Comparison of ENCODE assay signal across 7 mouse cellular contexts in genomic region chr4:154527506-154527905, GRCm38 (mm10).
DNase-seq lines count a peak whose midpoint lies in the region; ATAC-seq and TF ChIP-seq lines count a peak whose summit lies in the region.

No protein-coding gene starts in this region.

- no peak overlapping the region for H3K4me3 ChIP-seq in limb, embryonic 14.5 days (replicated peaks; ENCODE audit: low read length)

- WGBS in limb, embryonic 14.5 days, result 35% methylated on average over 9 of the region's 9 CpGs

- DNase-seq in urinary bladder, postnatal 25 days (ENCODE audit: low spot score), result peak; percentile 39
- no peak for DNase-seq in urinary bladder, adult 2 months (ENCODE audit: low spot score)
- DNase-seq in heart, adult 9 months (ENCODE audit: low spot score in 2 of 2), result peak; percentile 49 to 72
- DNase-seq in limb, embryonic 14.5 days (ENCODE audit: low spot score), result peak; percentile 54
- DNase-seq in left cerebral cortex, adult 9 months (ENCODE audit: low spot score in 2 of 2), result no peak

- H3K4me2 ChIP-seq in limb, embryonic 14.5 days (replicated peaks; ENCODE audit: low read depth, low read length, severe bottlenecking), result no peak overlapping the region

- no peak for ATAC-seq in limb, embryonic 14.5 days (ENCODE audit: low FRiP score, low read depth)
- no peak for ATAC-seq in erythroid progenitor cell, adult 5-6 weeks (replicated peaks; ENCODE audit: low FRiP score, poor library complexity, severe bottlenecking)
- ATAC-seq in megakaryocyte, adult 5-6 weeks (ENCODE audit: poor library complexity, severe bottlenecking), result no peak

- no peak for TF ChIP-seq POLR2A in limb, embryonic 14.5 days (IDR thresholded peaks at IDR 0.05; ENCODE audit: borderline replicate concordance, extremely low read depth, insufficient read depth, insufficient read length)

- no peaks in the 10 kb centered on the region for H3K36me3 ChIP-seq in limb, embryonic 14.5 days (ENCODE audit: control insufficient read depth, insufficient read depth, low read length)

- no peaks in the 10 kb centered on the region for H3K9me3 ChIP-seq in limb, embryonic 14.5 days (ENCODE audit: control insufficient read depth, low read length)

- H3K9ac ChIP-seq in limb, embryonic 14.5 days (ENCODE audit: low read depth, low read length, severe bottlenecking), result no peak overlapping the region

- no peak overlapping the region for H3K27ac ChIP-seq in limb, embryonic 14.5 days (replicated peaks; ENCODE audit: low read depth, low read length)

- no peaks in the 10 kb centered on the region for H3K27me3 ChIP-seq in limb, embryonic 14.5 days (ENCODE audit: control insufficient read depth, insufficient read depth, low read length)

- H3K4me1 ChIP-seq in limb, embryonic 14.5 days (ENCODE audit: control insufficient read depth, insufficient read depth, low read length), result peaks cover 46% of the 10 kb centered on the region

Comparison
In these comparisons a context has a peak if more than half of its experiments do, and no peak if none do; other contexts are left out.
1. DNase-seq: peak in urinary bladder, postnatal 25 days (single experiment), heart, adult 9 months (2 of 2) and limb, embryonic 14.5 days (single experiment); none in urinary bladder, adult 2 months (single experiment) and left cerebral cortex, adult 9 months (0 of 2).